ENCODE assay signal across 15 mouse cellular contexts in the genomic region with DNA sequence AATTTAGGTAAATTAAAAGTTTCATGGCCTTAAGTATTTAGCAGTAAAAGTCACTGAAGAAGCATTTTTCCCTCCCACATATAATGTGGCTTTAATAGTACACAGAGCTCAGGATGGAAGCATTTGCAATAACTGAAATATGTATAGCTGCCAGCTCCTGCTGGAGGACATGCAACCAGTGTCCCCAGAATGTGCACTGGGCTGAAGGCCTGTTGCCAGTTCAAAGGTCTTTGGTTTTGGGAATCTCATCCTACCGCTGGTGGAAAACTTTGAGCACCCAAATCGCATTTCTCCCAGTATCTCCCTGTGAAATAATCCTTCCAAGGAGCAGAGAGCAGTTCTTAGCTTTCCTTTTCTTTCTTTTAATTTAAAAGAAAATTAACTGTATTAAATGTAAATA. TPM values are rescaled to one million over a fixed set of nuclear protein-coding genes. Genes with fewer than 3 reads are reported as not detected.
A peak's percentile ranks its signal among the peaks of the same experiment; 100 is the strongest.
DNase-seq lines count a peak whose midpoint lies in the region; ATAC-seq and TF ChIP-seq lines count a peak whose summit lies in the region.
"Had no signal": no experiment of that assay in that cellular context is flagged by ENCODE, and none has a peak within 500 bp of the region (broad histone marks: within the 10 kb centered on the region; RNA-seq: fewer than 3 reads in every experiment).

No protein-coding gene starts in this region.

- H3K4me1 ChIP-seq in hindbrain, embryonic 12.5 days, result peaks cover 27% of the 10 kb centered on the region
- peaks cover 7% of the 10 kb centered on the region for H3K4me1 ChIP-seq in hindbrain, embryonic 16.5 days (ENCODE audit: control insufficient read depth, insufficient read depth, low read depth, low read length)
- H3K4me1 ChIP-seq in testis, adult 2 months (ENCODE audit: control insufficient read depth, insufficient read depth, low read length), result peaks cover 6% of the 10 kb centered on the region
- H3K4me1 ChIP-seq in limb, embryonic 11.5 days (ENCODE audit: control insufficient read depth, insufficient read depth, low read length), result peaks cover 30% of the 10 kb centered on the region

- H3K27me3 ChIP-seq in hindbrain, embryonic 12.5 days, result no peaks in the 10 kb centered on the region
- H3K27me3 ChIP-seq in hindbrain, embryonic 16.5 days (replicated peaks; ENCODE audit: control insufficient read depth, insufficient read depth, low read length), result no peaks in the 10 kb centered on the region; the same call in 1 of the 2 replicates
- H3K27me3 ChIP-seq in testis, adult 2 months (ENCODE audit: control insufficient read depth, insufficient read depth, low read length), result no peaks in the 10 kb centered on the region
- no peaks in the 10 kb centered on the region for H3K27me3 ChIP-seq in limb, embryonic 11.5 days (ENCODE audit: control insufficient read depth, insufficient read depth, low read length)
- H3K27me3 ChIP-seq: hindbrain, embryonic 15.5 days had no signal

- H3K9me3 ChIP-seq in hindbrain, embryonic 12.5 days (replicated peaks), result no peaks in the 10 kb centered on the region
- H3K9me3 ChIP-seq in hindbrain, embryonic 16.5 days (ENCODE audit: control insufficient read depth, low read length), result no peaks in the 10 kb centered on the region
- no peaks in the 10 kb centered on the region for H3K9me3 ChIP-seq in limb, embryonic 11.5 days (ENCODE audit: control insufficient read depth, low read length)
- H3K9me3 ChIP-seq: heart, embryonic 10.5 days; hindbrain, embryonic 15.5 days; liver, embryonic 13.5 days had no signal

- DNase-seq in testis, postnatal 10 days (ENCODE audit: low spot score), result no peak
- no peak for DNase-seq in limb, embryonic 11.5 days (ENCODE audit: low spot score)
- no peak for DNase-seq in adrenal gland, adult (ENCODE audit: inconsistent age in 2 of 2, low spot score in 1 of 2)
- no peak for DNase-seq in cerebellum, postnatal 14 days
- DNase-seq in right cerebral cortex, adult 2 months (ENCODE audit: low spot score in 2 of 2), result no peak
- DNase-seq: adrenal gland, postnatal 25 days; liver, embryonic 13.5 days; spleen, adult 18-20 months; thymus, postnatal 36 days had no signal

- H3K27ac ChIP-seq in hindbrain, embryonic 12.5 days, result no peak overlapping the region
- H3K27ac ChIP-seq in hindbrain, embryonic 16.5 days (ENCODE audit: low read depth, low read length), result no peak overlapping the region
- peak overlapping the region; percentile 42; the same call in 1 of the 2 replicates for H3K27ac ChIP-seq in testis, adult 2 months (ENCODE audit: control insufficient read depth, insufficient read depth, low read depth, low read length)
- H3K27ac ChIP-seq in limb, embryonic 11.5 days (replicated peaks; ENCODE audit: low read depth, low read length), result peak overlapping the region; percentile 100
- H3K27ac ChIP-seq: heart, embryonic 10.5 days; liver, embryonic 13.5 days had no signal

- H3K36me3 ChIP-seq in hindbrain, embryonic 12.5 days, result no peaks in the 10 kb centered on the region
- no peaks in the 10 kb centered on the region for H3K36me3 ChIP-seq in hindbrain, embryonic 16.5 days (ENCODE audit: control insufficient read depth, insufficient read depth, low read length)
- H3K36me3 ChIP-seq in testis, adult 2 months (ENCODE audit: control insufficient read depth, insufficient read depth, low read length), result no peaks in the 10 kb centered on the region
- no peaks in the 10 kb centered on the region for H3K36me3 ChIP-seq in limb, embryonic 11.5 days (ENCODE audit: control insufficient read depth, insufficient read depth, low read length)
- H3K36me3 ChIP-seq: heart, embryonic 10.5 days; hindbrain, embryonic 15.5 days; liver, embryonic 13.5 days had no signal

- TF ChIP-seq CTCF in testis, adult 2 months (IDR thresholded peaks at IDR 0.05; ENCODE audit: control insufficient read depth, insufficient read depth, insufficient replicate concordance, low read depth, low read length), result no peak

- no peak for TF ChIP-seq POLR2A in testis, adult 2 months (IDR thresholded peaks at IDR 0.05; ENCODE audit: control insufficient read depth, low read depth, low read length)

- 61% methylated on average over 2 of the region's 2 CpGs for WGBS in hindbrain, embryonic 12.5 days
- 84% methylated on average over 2 of the region's 2 CpGs for WGBS in hindbrain, embryonic 16.5 days
- WGBS in limb, embryonic 11.5 days, result 34% methylated on average over 2 of the region's 2 CpGs

- no peak overlapping the region; the same call in 1 of the 2 replicates for H3K9ac ChIP-seq in hindbrain, embryonic 12.5 days
- no peak overlapping the region for H3K9ac ChIP-seq in hindbrain, embryonic 16.5 days (ENCODE audit: low read depth, low read length)
- peak overlapping the region; percentile 99 for H3K9ac ChIP-seq in limb, embryonic 11.5 days (ENCODE audit: low read length)
- H3K9ac ChIP-seq: hindbrain, embryonic 15.5 days; liver, embryonic 13.5 days had no signal

- no peak overlapping the region; the same call in 1 of the 2 replicates for H3K4me3 ChIP-seq in hindbrain, embryonic 12.5 days
- no peak overlapping the region for H3K4me3 ChIP-seq in hindbrain, embryonic 16.5 days (ENCODE audit: low read length)
- no peak overlapping the region for H3K4me3 ChIP-seq in testis, adult 2 months (ENCODE audit: control insufficient read depth, low read depth, low read length)
- H3K4me3 ChIP-seq in limb, embryonic 11.5 days (ENCODE audit: low read depth, low read length), result peak overlapping the region; percentile 89
- H3K4me3 ChIP-seq: heart, embryonic 10.5 days; hindbrain, embryonic 15.5 days; liver, embryonic 13.5 days; megakaryocyte, embryonic 14.5 days had no signal

- ATAC-seq in hindbrain, embryonic 12.5 days (ENCODE audit: low FRiP score), result no peak
- ATAC-seq in hindbrain, embryonic 16.5 days, result no peak
- ATAC-seq in limb, embryonic 11.5 days (ENCODE audit: insufficient number of reproducible peaks, low FRiP score, low TSS enrichment, low read depth), result no peak

- peak overlapping the region; percentile 94; the same call in 1 of the 2 replicates for H3K4me2 ChIP-seq in hindbrain, embryonic 12.5 days (replicated peaks)
- H3K4me2 ChIP-seq in hindbrain, embryonic 16.5 days (ENCODE audit: low read length), result no peak overlapping the region
- H3K4me2 ChIP-seq in limb, embryonic 11.5 days (ENCODE audit: low read depth, severe bottlenecking), result peak overlapping the region; percentile 70
- H3K4me2 ChIP-seq: liver, embryonic 13.5 days had no signal

RNA-seq across cellular contexts. Expression of a gene that starts 4.1 kb away (rescaled TPM):
- polyA plus RNA-seq in hindbrain, embryonic 12.5 days (2016; fragmentation: Nextera tagmentation; extraction: Ambion mirVana), result 24.3 and 28.1 TPM in 2 replicates
- polyA plus RNA-seq in hindbrain, embryonic 16.5 days (2015; fragmentation: Nextera tagmentation; extraction: Ambion mirVana), result 3.3 and 3.7 TPM in 2 replicates
- polyA plus RNA-seq in testis, adult 2 months (2012; rRNA removed), result 2.2 TPM in 2 replicates
- polyA plus RNA-seq in limb, embryonic 11.5 days (2014; fragmentation: Nextera tagmentation; extraction: Ambion mirVana), result 57.1 and 59.3 TPM in 2 replicates

Comparison
In these comparisons a context has a peak if more than half of its experiments do, and no peak if none do; other contexts are left out.
1. H3K27ac ChIP-seq: peak in testis, adult 2 months (single experiment) and limb, embryonic 11.5 days (single experiment); none in hindbrain, embryonic 12.5 days (single experiment) and hindbrain, embryonic 16.5 days (single experiment).